Mouse (Mus musculus) limb, embryonic 12.5 days (tissue): ENCODE results near the gene Irf2bp1. TPM values are rescaled to one million over a fixed set of nuclear protein-coding genes. Genes with fewer than 3 reads are reported as not detected.
A peak's percentile ranks its signal among the peaks of the same experiment; 100 is the strongest.

ENCODE experiments used
- ATAC-seq: fragments of 200-750 bp; cut with Nextera tagmentation; 2 replicates; pipeline ENCODE4 v1.8.0; 2017; ENCODE audit warnings: low read depth, moderate TSS enrichment; ENCODE audit not compliant: insufficient number of reproducible peaks, insufficient read depth, low FRiP score, low TSS enrichment
- H3K27ac ChIP-seq: fragments of 300-500 bp; sonication (generic); 2 replicates; pipeline ENCODE4 v1.5.1; 2016; ENCODE audit warnings: mild to moderate bottlenecking, moderate library complexity
- H3K27me3 ChIP-seq: fragments of 300-500 bp; sonication (generic); 2 replicates; pipeline ENCODE4 v1.6.1; 2016; ENCODE audit warnings: mild to moderate bottlenecking, moderate library complexity
- H3K36me3 ChIP-seq: fragments of 300-500 bp; sonication (generic); 2 replicates; pipeline ENCODE4 v1.6.1; 2016; ENCODE audit warnings: mild to moderate bottlenecking, moderate library complexity
- H3K4me1 ChIP-seq: fragments of 300-500 bp; sonication (generic); replicated peaks from 2 replicates; pipeline ENCODE4 v1.6.1; 2016
- H3K4me2 ChIP-seq: fragments of 300-500 bp; sonication (generic); 2 replicates; pipeline ENCODE4 v1.6.1; 2016; ENCODE audit warnings: mild to moderate bottlenecking, moderate library complexity
- H3K4me3 ChIP-seq: fragments of 300-500 bp; sonication (generic); replicated peaks from 2 replicates; pipeline ENCODE4 v1.5.1; 2016; ENCODE audit warnings: mild to moderate bottlenecking
- H3K9ac ChIP-seq: fragments of 300-500 bp; sonication (generic); replicated peaks from 2 replicates; pipeline ENCODE4 v1.6.1; 2016; ENCODE audit warnings: mild to moderate bottlenecking, moderate library complexity
- H3K9me3 ChIP-seq: fragments of 300-500 bp; sonication (generic); 2 replicates; pipeline ENCODE4 v1.6.1; 2016; ENCODE audit warnings: mild to moderate bottlenecking, moderate library complexity
- WGBS: fragments of 180-500 bp; shearing (Covaris S2); methylation state at CpG from one replicate; pipeline ENCODE4 v1.1.7; 2016; 5-methylcytosine and 5-hydroxymethylcytosine counted together
- polyA plus RNA-seq: library from polyadenylated mRNA; unstranded; fragments of >200 nt; fragmentation: Nextera tagmentation; extraction: Ambion mirVana; gene quantifications from 2 replicates; pipeline ENCODE4 v1.2.1, GENCODE M21; 2016

The Irf2bp1 gene
- polyA plus RNA-seq, result 44.4 and 47.5 TPM in 2 replicates

DNA sequence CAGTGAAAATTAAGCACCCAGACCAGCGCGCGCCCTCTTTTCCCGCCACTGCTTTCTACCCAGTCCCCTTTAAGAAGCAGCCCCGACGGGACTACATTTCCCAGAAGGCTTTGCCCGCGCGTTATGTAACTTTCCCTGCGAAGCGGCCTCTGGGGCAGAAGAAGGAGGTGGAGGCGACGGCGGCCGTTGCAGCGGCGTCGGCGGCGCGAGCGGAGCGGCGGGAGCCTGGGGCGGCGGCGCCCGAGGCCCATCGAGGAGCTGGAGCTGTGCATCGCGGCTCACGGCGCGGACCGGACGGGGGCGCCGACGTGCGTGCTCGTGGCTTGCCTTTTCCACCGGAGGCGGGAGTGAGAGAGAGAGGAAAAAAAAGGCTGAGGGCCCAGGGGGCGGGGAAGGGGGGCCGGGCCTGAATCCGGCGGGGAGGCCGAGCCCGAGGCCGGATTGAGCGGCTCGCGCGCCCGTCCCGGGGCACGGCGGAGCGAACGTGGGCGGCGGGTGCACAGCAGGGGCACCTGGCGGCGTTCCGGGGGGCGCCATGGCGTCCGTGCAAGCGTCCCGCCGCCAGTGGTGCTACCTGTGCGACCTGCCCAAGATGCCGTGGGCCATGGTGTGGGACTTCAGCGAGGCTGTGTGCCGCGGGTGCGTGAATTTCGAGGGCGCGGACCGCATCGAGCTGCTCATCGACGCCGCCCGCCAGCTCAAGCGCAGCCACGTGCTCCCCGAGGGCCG is at the start of gene Irf2bp1:
Gene Irf2bp1, plus strand, starts transcription at position 143 of the 729 bp plus-strand sequence.
- WGBS, result under 1% methylated on average over 89 of the region's 90 CpGs
- Histone ChIP-seq H3K4me3 (peak within 1 kb of the TSS; percentile 96), H3K27me3 (no peaks in the 10 kb centered on the region), H3K9ac (peak within 1 kb of the TSS; percentile 89), H3K36me3 (peaks cover 39% of the 10 kb centered on the region), H3K27ac (peak within 1 kb of the TSS; percentile 96), H3K9me3 (no peaks in the 10 kb centered on the region), H3K4me1 (peaks cover 44% of the 10 kb centered on the region), H3K4me2 (peak within 1 kb of the TSS; percentile 100)
- ATAC-seq, result no peak

GRCm38 (mm10) chr7:18957569-18958383 is 46.1 kb upstream of the Irf2bp1 start:
- H3K27ac ChIP-seq, result no peak overlapping the region
- H3K4me1 ChIP-seq, result peaks cover 17% of the 10 kb centered on the region
- H3K4me2 ChIP-seq, result peak overlapping the region; percentile 98
- no peaks in the 10 kb centered on the region for H3K9me3 ChIP-seq
- H3K36me3 ChIP-seq, result no peaks in the 10 kb centered on the region
- ATAC-seq, result no peak
- WGBS, result under 1% methylated on average over 99 of the region's 107 CpGs
- H3K4me3 ChIP-seq, result peak overlapping the region; percentile 62
- peaks cover 86% of the 10 kb centered on the region for H3K27me3 ChIP-seq
- peak overlapping the region; percentile 54 for H3K9ac ChIP-seq

DNA sequence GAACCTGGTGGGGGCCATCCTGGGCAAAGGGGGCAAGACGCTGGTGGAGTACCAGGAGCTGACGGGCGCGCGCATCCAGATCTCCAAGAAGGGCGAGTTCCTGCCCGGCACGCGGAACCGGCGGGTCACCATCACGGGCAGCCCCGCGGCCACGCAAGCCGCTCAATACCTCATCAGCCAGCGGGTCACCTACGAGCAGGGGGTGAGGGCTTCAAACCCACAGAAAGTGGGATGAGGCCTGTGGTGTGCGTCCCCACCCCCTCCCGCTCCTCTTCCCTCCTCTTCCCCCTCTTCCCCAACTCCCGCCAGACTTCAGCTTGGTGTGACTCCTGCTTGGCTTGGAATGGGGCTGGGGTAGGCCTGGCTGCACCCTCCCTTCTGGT is 45.5 kb upstream of the Irf2bp1 start:
- peaks cover 91% of the 10 kb centered on the region for H3K27me3 ChIP-seq
- peak overlapping the region; percentile 54 for H3K9ac ChIP-seq
- no peaks in the 10 kb centered on the region for H3K9me3 ChIP-seq
- ATAC-seq, result peak; percentile 22; the same call in 1 of the 2 replicates
- H3K27ac ChIP-seq, result no peak overlapping the region
- H3K4me3 ChIP-seq, result peak overlapping the region; percentile 62
- H3K4me2 ChIP-seq, result peak overlapping the region; percentile 98
- peaks cover 21% of the 10 kb centered on the region for H3K4me1 ChIP-seq
- H3K36me3 ChIP-seq, result no peaks in the 10 kb centered on the region
- 0% methylated on average over 21 of the region's 21 CpGs for WGBS

DNA sequence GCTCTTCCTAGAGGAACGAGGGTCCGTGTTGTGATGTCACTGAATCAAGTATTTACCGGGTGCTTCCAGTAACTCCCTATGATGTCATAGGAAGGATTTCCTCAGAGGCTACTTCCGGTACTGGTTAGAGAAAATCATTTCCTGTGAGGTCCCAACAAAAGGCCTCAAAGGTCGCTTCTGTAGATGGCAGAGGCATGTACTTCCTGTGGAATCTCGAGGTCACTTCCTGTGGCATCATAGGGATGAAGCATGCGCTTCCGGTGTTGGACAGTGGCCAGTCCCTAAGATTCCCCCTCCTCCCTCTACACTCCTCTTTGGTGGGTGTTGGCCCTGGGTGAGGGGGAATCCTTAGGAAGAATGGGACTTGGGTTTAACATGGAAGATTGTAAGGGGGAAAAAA is 44.4 kb upstream of the Irf2bp1 start:
- 68% methylated on average over 8 of the region's 8 CpGs for WGBS
- Histone ChIP-seq H3K4me1 (peaks cover 23% of the 10 kb centered on the region), H3K4me3 (no peak overlapping the region), H3K27ac (no peak overlapping the region), H3K4me2 (no peak overlapping the region), H3K36me3 (no peaks in the 10 kb centered on the region), H3K9ac (no peak overlapping the region), H3K27me3 (peaks cover 99% of the 10 kb centered on the region), H3K9me3 (no peaks in the 10 kb centered on the region)
- ATAC-seq, result no peak

- peak overlapping the region; percentile 30 for H3K4me2 ChIP-seq
- no peak for ATAC-seq
- peak overlapping the region; percentile 15; the same call in 1 of the 2 replicates for H3K4me3 ChIP-seq
- H3K9me3 ChIP-seq, result no peaks in the 10 kb centered on the region
- peaks cover 99% of the 10 kb centered on the region for H3K27me3 ChIP-seq
- no peaks in the 10 kb centered on the region for H3K36me3 ChIP-seq
- WGBS, result under 1% methylated on average over 17 of the region's 17 CpGs
- H3K9ac ChIP-seq, result no peak overlapping the region
- H3K27ac ChIP-seq, result no peak overlapping the region
- peaks cover 21% of the 10 kb centered on the region for H3K4me1 ChIP-seq
These were observed 41.6 kb upstream of the Irf2bp1 start for GRCm38 (mm10) chr7:18962171-18962792.

DNA sequence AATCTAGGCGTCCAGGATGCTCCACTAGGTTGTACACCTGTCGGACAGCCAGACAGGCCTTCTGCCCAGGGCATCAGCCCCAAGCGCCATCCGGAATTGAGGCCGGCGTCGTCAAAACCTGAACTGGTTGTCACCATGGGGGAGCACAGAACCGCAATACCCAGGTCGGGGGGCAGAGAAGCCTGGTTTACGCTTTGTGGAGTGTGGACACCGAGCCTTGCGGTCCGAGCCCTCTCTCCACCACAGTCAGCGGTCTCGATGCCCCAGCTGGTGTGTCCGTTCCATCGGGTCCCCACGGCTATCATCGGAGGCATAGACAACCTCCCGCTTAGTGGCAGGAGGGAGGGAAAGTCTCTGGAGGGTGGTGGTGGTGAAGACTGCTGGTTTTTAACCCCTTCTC is 41.0 kb upstream of the Irf2bp1 start:
- Histone ChIP-seq H3K4me2 (peak overlapping the region; percentile 30), H3K27me3 (peaks cover 98% of the 10 kb centered on the region), H3K36me3 (no peaks in the 10 kb centered on the region), H3K4me1 (peaks cover 16% of the 10 kb centered on the region), H3K4me3 (peak overlapping the region; percentile 15; the same call in 1 of the 2 replicates), H3K9ac (no peak overlapping the region), H3K27ac (no peak overlapping the region), H3K9me3 (no peaks in the 10 kb centered on the region)
- WGBS, result under 1% methylated on average over 20 of the region's 20 CpGs
- ATAC-seq, result no peak

DNA sequence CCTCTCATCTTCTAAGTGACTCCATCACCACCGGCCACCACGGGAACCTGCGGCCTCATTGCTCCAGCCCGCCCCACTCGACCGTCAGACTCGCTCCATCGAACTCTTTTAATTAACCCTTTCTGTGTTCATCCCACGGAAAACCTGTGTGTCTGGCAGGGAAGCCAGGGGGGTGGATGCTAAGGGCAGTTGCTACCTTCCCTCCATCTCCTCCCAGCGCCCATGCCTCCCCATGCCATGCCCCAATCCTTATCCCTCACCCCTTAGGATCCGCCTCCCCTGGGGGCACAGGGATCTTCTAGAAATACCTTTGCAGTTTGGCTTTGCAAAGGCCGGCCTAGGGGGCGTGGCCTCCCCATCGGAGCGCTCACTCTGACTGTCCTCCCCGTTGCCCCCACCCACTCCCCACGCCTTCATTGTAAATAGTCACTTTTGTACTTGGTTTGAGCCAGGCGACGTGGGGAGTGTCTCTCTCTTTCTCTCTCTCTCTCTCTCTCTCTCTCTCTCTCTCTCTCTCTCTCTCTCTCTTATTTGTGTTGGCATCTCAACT is 40.5 kb upstream of the Irf2bp1 start:
- Histone ChIP-seq H3K4me3 (no peak overlapping the region), H3K4me1 (peaks cover 12% of the 10 kb centered on the region), H3K36me3 (no peaks in the 10 kb centered on the region), H3K9me3 (no peaks in the 10 kb centered on the region), H3K4me2 (no peak overlapping the region), H3K27ac (no peak overlapping the region), H3K9ac (no peak overlapping the region), H3K27me3 (peaks cover 93% of the 10 kb centered on the region)
- 2% methylated on average over 19 of the region's 19 CpGs for WGBS
- no peak for ATAC-seq

DNA sequence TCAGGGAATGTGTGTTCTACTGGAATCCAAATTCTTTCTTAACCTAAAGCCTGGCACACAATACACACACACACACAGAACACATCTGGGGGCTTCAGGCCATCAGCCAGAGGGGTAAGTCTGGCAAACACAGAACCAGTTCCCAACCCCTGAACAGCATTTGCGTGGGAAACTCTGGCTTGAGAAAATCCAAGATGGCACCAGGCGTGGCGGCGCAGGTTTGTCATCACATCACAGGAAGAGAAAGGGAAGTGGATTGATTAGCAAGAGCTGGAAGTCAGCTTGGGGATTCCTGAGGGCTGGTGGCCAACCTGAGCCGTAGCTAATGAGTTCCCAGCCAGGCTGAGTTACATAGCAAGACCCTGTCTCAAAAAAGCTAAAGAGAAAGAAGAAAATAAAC is 38.5 kb upstream of the Irf2bp1 start:
- Histone ChIP-seq H3K4me2 (no peak overlapping the region), H3K27me3 (peaks cover 92% of the 10 kb centered on the region), H3K36me3 (no peaks in the 10 kb centered on the region), H3K9ac (no peak overlapping the region), H3K27ac (no peak overlapping the region), H3K4me1 (peaks cover 10% of the 10 kb centered on the region; the same call in 1 of the 2 replicates), H3K4me3 (no peak overlapping the region), H3K9me3 (no peaks in the 10 kb centered on the region)
- no peak for ATAC-seq
- 71% methylated on average over 5 of the region's 5 CpGs for WGBS

- H3K9ac ChIP-seq, result no peak overlapping the region
- H3K36me3 ChIP-seq, result no peaks in the 10 kb centered on the region
- 5% methylated on average over 8 of the region's 8 CpGs for WGBS
- no peak overlapping the region for H3K27ac ChIP-seq
- peaks cover 8% of the 10 kb centered on the region; the same call in 1 of the 2 replicates for H3K4me1 ChIP-seq
- no peak for ATAC-seq
- H3K9me3 ChIP-seq, result no peaks in the 10 kb centered on the region
- H3K27me3 ChIP-seq, result peaks cover 71% of the 10 kb centered on the region
- no peak overlapping the region for H3K4me3 ChIP-seq
- no peak overlapping the region for H3K4me2 ChIP-seq
These were observed 36.2 kb upstream of the Irf2bp1 start for GRCm38 (mm10) chr7:18967603-18968002.

GRCm38 (mm10) chr7:18970956-18971355 is 32.9 kb upstream of the Irf2bp1 start:
- H3K27me3 ChIP-seq, result peaks cover 48% of the 10 kb centered on the region
- ATAC-seq, result no peak
- H3K4me1 ChIP-seq, result no peaks in the 10 kb centered on the region
- no peaks in the 10 kb centered on the region for H3K9me3 ChIP-seq
- no peak overlapping the region for H3K9ac ChIP-seq
- no peak overlapping the region for H3K27ac ChIP-seq
- no peaks in the 10 kb centered on the region for H3K36me3 ChIP-seq
- H3K4me2 ChIP-seq, result no peak overlapping the region
- WGBS, result 89% methylated on average over 3 of the region's 3 CpGs
- no peak overlapping the region for H3K4me3 ChIP-seq

DNA sequence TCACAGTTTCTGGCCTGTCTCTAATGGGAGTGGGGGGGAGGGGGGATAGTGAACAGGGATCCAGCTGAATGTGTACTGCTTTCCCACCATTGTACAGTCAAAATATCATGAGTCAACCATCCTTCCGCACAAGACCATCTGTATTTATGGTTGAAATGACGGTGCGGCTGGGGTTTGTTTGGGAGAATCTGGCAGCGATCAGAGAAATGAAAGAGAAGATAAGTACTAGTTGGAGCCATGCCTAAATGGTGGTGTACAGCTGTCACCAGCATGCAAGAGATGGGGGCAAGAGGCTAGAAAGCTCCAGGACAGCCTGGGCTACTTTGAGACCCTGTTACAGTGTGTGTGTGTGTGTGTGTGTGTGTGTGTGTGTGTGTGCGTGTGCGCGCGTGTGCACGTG is 25.5 kb upstream of the Irf2bp1 start:
- H3K9ac ChIP-seq, result no peak overlapping the region
- H3K4me2 ChIP-seq, result no peak overlapping the region
- peaks cover 16% of the 10 kb centered on the region for H3K27me3 ChIP-seq
- 92% methylated on average over 9 of the region's 9 CpGs for WGBS
- no peak overlapping the region for H3K27ac ChIP-seq
- H3K36me3 ChIP-seq, result no peaks in the 10 kb centered on the region
- no peaks in the 10 kb centered on the region for H3K9me3 ChIP-seq
- ATAC-seq, result no peak
- H3K4me3 ChIP-seq, result no peak overlapping the region
- H3K4me1 ChIP-seq, result no peaks in the 10 kb centered on the region
